Mouse (Mus musculus): ENCODE measurements around the gene Tmub1.

GRCm38 (mm10) chr5:24455613-24456012, 8.0 kb upstream of the Tmub1 start:
- TF ChIP-seq GATA1 (IDR thresholded peaks at IDR 0.05; ENCODE audit: borderline replicate concordance, low read length) = no peak
- no peak for TF ChIP-seq FLI1 (IDR thresholded peaks at IDR 0.05; ENCODE audit: low read length)
